9 mouse cellular contexts compared by ENCODE assay signal in the genomic region with DNA sequence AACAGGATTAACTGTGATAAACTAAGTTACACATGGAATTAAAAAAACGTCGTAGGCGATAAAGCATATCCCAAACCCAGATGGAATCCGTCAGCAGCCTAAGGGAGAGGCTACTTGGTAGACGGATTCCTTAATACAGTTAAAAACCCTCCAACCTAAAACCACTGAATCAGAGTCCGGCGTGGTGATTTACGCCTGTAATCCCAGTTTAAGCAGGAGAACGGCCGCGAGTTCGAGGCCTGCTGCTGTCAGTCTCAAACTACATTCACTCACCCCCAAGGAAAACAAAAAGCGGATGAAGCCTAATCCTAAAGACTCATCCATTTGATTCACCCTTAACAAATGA. TPM values are rescaled to one million over a fixed set of nuclear protein-coding genes. Genes with fewer than 3 reads are reported as not detected.
DNase-seq lines count a peak whose midpoint lies in the region; ATAC-seq and TF ChIP-seq lines count a peak whose summit lies in the region.
"Had no signal": no experiment of that assay in that cellular context is flagged by ENCODE, and none has a peak within 500 bp of the region (broad histone marks: within the 10 kb centered on the region; RNA-seq: fewer than 3 reads in every experiment).

No protein-coding gene starts in this region.

- no peak for ATAC-seq in heart, embryonic 11.5 days (replicated peaks; ENCODE audit: insufficient number of reproducible peaks, low FRiP score, low TSS enrichment)
- peak; percentile 2; the same call in 1 of the 2 replicates for ATAC-seq in kidney, embryonic 16.5 days (ENCODE audit: low FRiP score, low TSS enrichment)

- H3K79me2 ChIP-seq in macrophage (ENCODE audit: inconsistent target): peaks cover 26% of the 10 kb centered on the region

- H3K4me1 ChIP-seq in heart, embryonic 11.5 days (ENCODE audit: control insufficient read depth, insufficient read depth, low read length): no peaks in the 10 kb centered on the region
- H3K4me1 ChIP-seq in kidney, embryonic 16.5 days (ENCODE audit: insufficient read depth, low read length): no peaks in the 10 kb centered on the region

- H3K4me2 ChIP-seq in heart, embryonic 11.5 days: peak overlapping the region; percentile 77
- peak overlapping the region; percentile 73 for H3K4me2 ChIP-seq in kidney, embryonic 16.5 days (replicated peaks; ENCODE audit: low read depth, low read length)

- WGBS in heart, embryonic 11.5 days (ENCODE audit: insufficient replicate concordance): 4% methylated on average over 13 of the region's 13 CpGs
- 2% methylated on average over 13 of the region's 13 CpGs for WGBS in kidney, embryonic 16.5 days
- WGBS in macrophage (ENCODE audit: missing documents): 11% methylated on average over 12 of the region's 13 CpGs

- H3K27ac ChIP-seq in left cerebral cortex, adult 2 months: peak overlapping the region; percentile 84
- no peak overlapping the region; the same call in 1 of the 2 replicates for H3K27ac ChIP-seq in heart, embryonic 11.5 days (ENCODE audit: low read depth, low read length)
- peak overlapping the region; percentile 65; the same call in 1 of the 2 replicates for H3K27ac ChIP-seq in kidney, embryonic 16.5 days (ENCODE audit: low read length)
- peak overlapping the region; percentile 35 for H3K27ac ChIP-seq in macrophage

- H3K9me3 ChIP-seq in heart, embryonic 11.5 days (replicated peaks; ENCODE audit: control insufficient read depth, low read length): no peaks in the 10 kb centered on the region
- no peaks in the 10 kb centered on the region for H3K9me3 ChIP-seq in kidney, embryonic 16.5 days (ENCODE audit: low read length)

- H3K27me3 ChIP-seq in heart, embryonic 11.5 days (ENCODE audit: control insufficient read depth, insufficient read depth, low read length): no peaks in the 10 kb centered on the region
- no peaks in the 10 kb centered on the region; the same call in 1 of the 2 replicates for H3K27me3 ChIP-seq in kidney, embryonic 16.5 days (ENCODE audit: insufficient read depth, low read length)

- H3K36me3 ChIP-seq in heart, embryonic 11.5 days (ENCODE audit: control insufficient read depth, insufficient read depth, low read length): no peaks in the 10 kb centered on the region
- no peaks in the 10 kb centered on the region for H3K36me3 ChIP-seq in kidney, embryonic 16.5 days (ENCODE audit: insufficient read depth, low read length)
- H3K36me3 ChIP-seq in macrophage (ENCODE audit: inconsistent target): no peaks in the 10 kb centered on the region

- peak overlapping the region; percentile 70 for H3K9ac ChIP-seq in heart, embryonic 11.5 days (ENCODE audit: low read depth, low read length)
- peak overlapping the region; percentile 70 for H3K9ac ChIP-seq in kidney, embryonic 16.5 days (replicated peaks; ENCODE audit: low read length)

- intact Hi-C loops in left cerebral cortex, adult 2 months (cut with DNase I): loop anchor here (5.0 kb wide), 1 partner anchor 314 kb away; no protein-coding TSS in a partner anchor

- no peak for TF ChIP-seq CTCF in left cerebral cortex, adult 2 months (IDR thresholded peaks at IDR 0.05)

- DNase-seq in left cerebral cortex, adult 2 months (ENCODE audit: extremely low spot score in 1 of 2, low spot score in 2 of 2): no peak
- no peak for DNase-seq in left cerebral cortex, adult 18-20 months (ENCODE audit: low spot score in 2 of 2)
- DNase-seq in cerebellum, adult 9-10 months: peak; percentile 73
- no peak for DNase-seq in spleen, adult 12 weeks (ENCODE audit: low spot score)
- DNase-seq in natural killer cell, adult 2 months (ENCODE audit: low spot score in 2 of 2): no peak

- H3K4me3 ChIP-seq in left cerebral cortex, adult 2 months: peak overlapping the region; percentile 62
- H3K4me3 ChIP-seq in heart, embryonic 11.5 days (ENCODE audit: low read depth, low read length): peak overlapping the region; percentile 56
- H3K4me3 ChIP-seq in kidney, embryonic 16.5 days (ENCODE audit: low read length): peak overlapping the region; percentile 56
- peak overlapping the region; percentile 47 for H3K4me3 ChIP-seq in macrophage (ENCODE audit: inconsistent target)

RNA-seq across cellular contexts. Expression of gene Zcchc13, which starts 7.5 kb away (rescaled TPM):
- not detected for total RNA-seq in left cerebral cortex, adult 2 months (2021)
- not detected for total RNA-seq in left cerebral cortex, adult 18-20 months (2021)
- polyA plus RNA-seq in heart, embryonic 11.5 days (2014; fragmentation: Nextera tagmentation; extraction: Ambion mirVana): not detected in 2 replicates
- polyA plus RNA-seq in kidney, embryonic 16.5 days (2015; fragmentation: Nextera tagmentation; extraction: Ambion mirVana): not detected in 2 replicates
- 1 to 10 TPM in 1 of 26 experiments, under 1 TPM in 2, not detected in 23; 0.79 to 1.3 (median 0.92) TPM for total RNA-seq in macrophage (2018; cell fraction: chromatin; rRNA removed)
- not detected for total RNA-seq in macrophage (2018; cell fraction: cytosol; rRNA removed)
- total RNA-seq in macrophage (2018; cell fraction: nucleus; rRNA removed): under 1 TPM in 2 of 26 experiments, not detected in 24; 0.51 TPM
- not detected in 3 replicates for polyA plus RNA-seq in macrophage (2018)
- total RNA-seq: left cerebral cortex, postnatal 36 days had no signal
